Mouse (Mus musculus): ENCODE measurements at regions not wholly inside any gene's neighbourhood (a gene's known extent, or its start where the extent isn't known, plus 50 kb on each side); places are given as distances from the start of the nearest gene placed in this dataset.
A peak's percentile ranks its signal among the peaks of the same experiment; 100 is the strongest.

GRCm38 (mm10) chr13:85436254-85436653 lies 147.3 kb upstream of the Rasa1 start:
- WGBS = 43% methylated on average over 1 of the region's 1 CpGs
- H3K4me1 ChIP-seq (ENCODE audit: control insufficient read depth, insufficient read depth, low read length) = no peaks in the 10 kb centered on the region
- H3K4me3 ChIP-seq (ENCODE audit: insufficient read depth, low read depth, low read length) = no peak overlapping the region
- DNase-seq = no peak
- H3K27ac ChIP-seq (ENCODE audit: insufficient read depth, low read depth, low read length) = no peak overlapping the region
- TF ChIP-seq CTCF (conservative IDR thresholded peaks at IDR 0.05; ENCODE audit: insufficient read depth, insufficient read length, low read depth, low read length) (no peak), POLR2A (IDR thresholded peaks at IDR 0.05; ENCODE audit: low read depth, low read length) (no peak)
- H3K27me3 ChIP-seq (replicated peaks; ENCODE audit: control insufficient read depth, insufficient read depth, low read length) = no peaks in the 10 kb centered on the region
- no peaks in the 10 kb centered on the region for H3K36me3 ChIP-seq (ENCODE audit: control insufficient read depth, insufficient read depth, low read length)

GRCm38 (mm10) chr13:85430821-85431220 lies 141.9 kb upstream of the Rasa1 start:
- Histone ChIP-seq H3K27me3 (replicated peaks; ENCODE audit: control insufficient read depth, insufficient read depth, low read length) (no peaks in the 10 kb centered on the region; the same call in 1 of the 2 replicates), H3K4me3 (ENCODE audit: insufficient read depth, low read depth, low read length) (no peak overlapping the region), H3K36me3 (ENCODE audit: control insufficient read depth, insufficient read depth, low read length) (no peaks in the 10 kb centered on the region), H3K4me1 (ENCODE audit: control insufficient read depth, insufficient read depth, low read length) (no peaks in the 10 kb centered on the region), H3K27ac (ENCODE audit: insufficient read depth, low read depth, low read length) (no peak overlapping the region)
- TF ChIP-seq CTCF (conservative IDR thresholded peaks at IDR 0.05; ENCODE audit: insufficient read depth, insufficient read length, low read depth, low read length) (no peak), POLR2A (IDR thresholded peaks at IDR 0.05; ENCODE audit: low read depth, low read length) (no peak)
- peak; percentile 8 for DNase-seq
- 70% methylated on average over 2 of the region's 2 CpGs for WGBS

- Histone ChIP-seq H3K27ac (ENCODE audit: insufficient read depth, low read depth, low read length) (no peak overlapping the region), H3K36me3 (ENCODE audit: control insufficient read depth, insufficient read depth, low read length) (no peaks in the 10 kb centered on the region), H3K4me1 (ENCODE audit: control insufficient read depth, insufficient read depth, low read length) (no peaks in the 10 kb centered on the region), H3K4me3 (ENCODE audit: insufficient read depth, low read depth, low read length) (no peak overlapping the region), H3K27me3 (replicated peaks; ENCODE audit: control insufficient read depth, insufficient read depth, low read length) (no peaks in the 10 kb centered on the region; the same call in 1 of the 2 replicates)
- TF ChIP-seq POLR2A (IDR thresholded peaks at IDR 0.05; ENCODE audit: low read depth, low read length) = no peak
- no peak for TF ChIP-seq CTCF (conservative IDR thresholded peaks at IDR 0.05; ENCODE audit: insufficient read depth, insufficient read length, low read depth, low read length)
- 55% methylated on average over 3 of the region's 3 CpGs for WGBS
- DNase-seq = no peak
Observed at GRCm38 (mm10) chr13:85430040-85430439, 141.1 kb upstream of the Rasa1 start.

GRCm38 (mm10) chr13:85418671-85419070 lies 129.7 kb upstream of the Rasa1 start:
- Histone ChIP-seq H3K4me1 (ENCODE audit: control insufficient read depth, insufficient read depth, low read length) (no peaks in the 10 kb centered on the region), H3K36me3 (ENCODE audit: control insufficient read depth, insufficient read depth, low read length) (no peaks in the 10 kb centered on the region), H3K27ac (ENCODE audit: insufficient read depth, low read depth, low read length) (no peak overlapping the region), H3K4me3 (ENCODE audit: insufficient read depth, low read depth, low read length) (no peak overlapping the region), H3K27me3 (replicated peaks; ENCODE audit: control insufficient read depth, insufficient read depth, low read length) (no peaks in the 10 kb centered on the region)
- no peak for DNase-seq
- no peak for TF ChIP-seq CTCF (conservative IDR thresholded peaks at IDR 0.05; ENCODE audit: insufficient read depth, insufficient read length, low read depth, low read length)
- TF ChIP-seq POLR2A (IDR thresholded peaks at IDR 0.05; ENCODE audit: low read depth, low read length) = no peak
- WGBS = 71% methylated on average over 1 of the region's 1 CpGs

GRCm38 (mm10) chr13:85414951-85415350 lies 126.0 kb upstream of the Rasa1 start:
- WGBS = 83% methylated on average over 4 of the region's 4 CpGs

GRCm38 (mm10) chr13:85411327-85411726 lies 122.4 kb upstream of the Rasa1 start:
- TF ChIP-seq POLR2A (IDR thresholded peaks at IDR 0.05; ENCODE audit: low read depth, low read length) = no peak
- no peak for TF ChIP-seq CTCF (conservative IDR thresholded peaks at IDR 0.05; ENCODE audit: insufficient read depth, insufficient read length, low read depth, low read length)
- no peak overlapping the region for H3K4me3 ChIP-seq (ENCODE audit: insufficient read depth, low read depth, low read length)
- no peaks in the 10 kb centered on the region for H3K36me3 ChIP-seq (ENCODE audit: control insufficient read depth, insufficient read depth, low read length)
- 72% methylated on average over 3 of the region's 3 CpGs for WGBS
- DNase-seq = no peak
- H3K27me3 ChIP-seq (replicated peaks; ENCODE audit: control insufficient read depth, insufficient read depth, low read length) = no peaks in the 10 kb centered on the region
- no peaks in the 10 kb centered on the region for H3K4me1 ChIP-seq (ENCODE audit: control insufficient read depth, insufficient read depth, low read length)
- H3K27ac ChIP-seq (ENCODE audit: insufficient read depth, low read depth, low read length) = no peak overlapping the region

More at GRCm38 (mm10) chr13:85414951-85415350, 126.0 kb upstream of the Rasa1 start:
- Histone ChIP-seq H3K4me3 (ENCODE audit: insufficient read depth, low read depth, low read length) (no peak overlapping the region), H3K4me1 (ENCODE audit: control insufficient read depth, insufficient read depth, low read length) (no peaks in the 10 kb centered on the region), H3K36me3 (ENCODE audit: control insufficient read depth, insufficient read depth, low read length) (no peaks in the 10 kb centered on the region), H3K27ac (ENCODE audit: insufficient read depth, low read depth, low read length) (no peak overlapping the region), H3K27me3 (replicated peaks; ENCODE audit: control insufficient read depth, insufficient read depth, low read length) (no peaks in the 10 kb centered on the region)
- TF ChIP-seq CTCF (conservative IDR thresholded peaks at IDR 0.05; ENCODE audit: insufficient read depth, insufficient read length, low read depth, low read length) = no peak
- TF ChIP-seq POLR2A (IDR thresholded peaks at IDR 0.05; ENCODE audit: low read depth, low read length) = no peak
- no peak for DNase-seq

- H3K27ac ChIP-seq (ENCODE audit: insufficient read depth, low read depth, low read length) = no peak overlapping the region
- TF ChIP-seq POLR2A (IDR thresholded peaks at IDR 0.05; ENCODE audit: low read depth, low read length) (no peak), CTCF (conservative IDR thresholded peaks at IDR 0.05; ENCODE audit: insufficient read depth, insufficient read length, low read depth, low read length) (no peak)
- H3K4me3 ChIP-seq (ENCODE audit: insufficient read depth, low read depth, low read length) = no peak overlapping the region
- WGBS = 72% methylated on average over 5 of the region's 5 CpGs
- DNase-seq = no peak
- no peaks in the 10 kb centered on the region for H3K4me1 ChIP-seq (ENCODE audit: control insufficient read depth, insufficient read depth, low read length)
- H3K36me3 ChIP-seq (ENCODE audit: control insufficient read depth, insufficient read depth, low read length) = no peaks in the 10 kb centered on the region
- H3K27me3 ChIP-seq (replicated peaks; ENCODE audit: control insufficient read depth, insufficient read depth, low read length) = no peaks in the 10 kb centered on the region
Observed at GRCm38 (mm10) chr13:85398834-85399233, 109.9 kb upstream of the Rasa1 start.
